Mouse (Mus musculus): ENCODE results near the gene Rab43. TPM values are rescaled to one million over a fixed set of nuclear protein-coding genes. Genes with fewer than 3 reads are reported as not detected.

The Rab43 gene
- polyA plus RNA-seq, 2 experiments = 13.3 to 14.3 TPM

- ATAC-seq (ENCODE audit: low FRiP score, low read depth) = no peak
- no peak overlapping the region for H3K27ac ChIP-seq (replicated peaks; ENCODE audit: low read depth, low read length)
- no peaks in the 10 kb centered on the region for H3K9me3 ChIP-seq (ENCODE audit: control insufficient read depth, low read length)
- no peaks in the 10 kb centered on the region for H3K27me3 ChIP-seq (ENCODE audit: control insufficient read depth, insufficient read depth, low read length)
- H3K4me2 ChIP-seq (replicated peaks; ENCODE audit: low read depth, low read length, severe bottlenecking) = no peak overlapping the region
- no peak for DNase-seq (ENCODE audit: low spot score)
- H3K4me3 ChIP-seq (replicated peaks; ENCODE audit: low read length) = no peak overlapping the region
- no peak overlapping the region for H3K9ac ChIP-seq (ENCODE audit: low read depth, low read length, severe bottlenecking)
- no peak for TF ChIP-seq POLR2A (IDR thresholded peaks at IDR 0.05; ENCODE audit: borderline replicate concordance, extremely low read depth, insufficient read depth, insufficient read length)
- peaks cover 10% of the 10 kb centered on the region for H3K4me1 ChIP-seq (ENCODE audit: control insufficient read depth, insufficient read depth, low read length)
- WGBS = 77% methylated on average over 8 of the region's 8 CpGs
- peaks cover 41% of the 10 kb centered on the region for H3K36me3 ChIP-seq (ENCODE audit: control insufficient read depth, insufficient read depth, low read length)
These were observed 29.7 kb upstream of the Rab43 start for GRCm38 (mm10) chr6:87841635-87842034.

- H3K27ac ChIP-seq (replicated peaks; ENCODE audit: low read depth, low read length) = no peak overlapping the region
- peaks cover 44% of the 10 kb centered on the region for H3K36me3 ChIP-seq (ENCODE audit: control insufficient read depth, insufficient read depth, low read length)
- WGBS = 57% methylated on average over 11 of the region's 11 CpGs
- DNase-seq (ENCODE audit: low spot score) (no peak), ATAC-seq (ENCODE audit: low FRiP score, low read depth) (no peak)
- TF ChIP-seq POLR2A (IDR thresholded peaks at IDR 0.05; ENCODE audit: borderline replicate concordance, extremely low read depth, insufficient read depth, insufficient read length) = no peak
- 0 out of 2 replicates have a peak overlapping the region, but pooled peaks have one; percentile 67 for H3K4me3 ChIP-seq (replicated peaks; ENCODE audit: low read length)
- no peak overlapping the region for H3K9ac ChIP-seq (ENCODE audit: low read depth, low read length, severe bottlenecking)
- no peaks in the 10 kb centered on the region for H3K27me3 ChIP-seq (ENCODE audit: control insufficient read depth, insufficient read depth, low read length)
- 0 out of 2 replicates have a peak, but pooled peaks cover 4% of the 10 kb centered on the region for H3K4me1 ChIP-seq (ENCODE audit: control insufficient read depth, insufficient read depth, low read length)
- no peak overlapping the region for H3K4me2 ChIP-seq (replicated peaks; ENCODE audit: low read depth, low read length, severe bottlenecking)
- H3K9me3 ChIP-seq (ENCODE audit: control insufficient read depth, low read length) = no peaks in the 10 kb centered on the region
These were observed 27.9 kb upstream of the Rab43 start for GRCm38 (mm10) chr6:87839797-87840341.

- Histone ChIP-seq H3K4me1 (ENCODE audit: control insufficient read depth, insufficient read depth, low read length) (0 out of 2 replicates have a peak, but pooled peaks cover 4% of the 10 kb centered on the region), H3K4me3 (replicated peaks; ENCODE audit: low read length) (peak within 1 kb of the TSS; percentile 67), H3K36me3 (ENCODE audit: control insufficient read depth, insufficient read depth, low read length) (peaks cover 44% of the 10 kb centered on the region), H3K9me3 (ENCODE audit: control insufficient read depth, low read length) (no peaks in the 10 kb centered on the region), H3K4me2 (replicated peaks; ENCODE audit: low read depth, low read length, severe bottlenecking) (peak within 1 kb of the TSS; percentile 90), H3K27ac (replicated peaks; ENCODE audit: low read depth, low read length) (peak within 1 kb of the TSS; percentile 92), H3K9ac (ENCODE audit: low read depth, low read length, severe bottlenecking) (peak within 1 kb of the TSS; percentile 79), H3K27me3 (ENCODE audit: control insufficient read depth, insufficient read depth, low read length) (no peaks in the 10 kb centered on the region)
- DNase-seq (ENCODE audit: low spot score) = peak; percentile 97
- peak; percentile 95 for ATAC-seq (ENCODE audit: low FRiP score, low read depth)
- 0 out of 2 replicates have a peak, but pooled peaks have one; percentile 56 for TF ChIP-seq POLR2A (IDR thresholded peaks at IDR 0.05; ENCODE audit: borderline replicate concordance, extremely low read depth, insufficient read depth, insufficient read length)
- WGBS = 1% methylated on average over 46 of the region's 46 CpGs
These were observed 26.7 kb upstream of the Rab43 start, which contains the start of gene Isy1 for GRCm38 (mm10) chr6:87838551-87839197. Gene Isy1, minus strand, starts transcription at chr6:87838798.

GRCm38 (mm10) chr6:87835695-87836094 is 23.7 kb upstream of the Rab43 start, which contains the start of gene Gm45140:
Gene Gm45140, minus strand, starts transcription at chr6:87835795.
- no peaks in the 10 kb centered on the region for H3K27me3 ChIP-seq (ENCODE audit: control insufficient read depth, insufficient read depth, low read length)
- H3K4me2 ChIP-seq (replicated peaks; ENCODE audit: low read depth, low read length, severe bottlenecking) = no peak within 1 kb of the TSS
- no peaks in the 10 kb centered on the region for H3K9me3 ChIP-seq (ENCODE audit: control insufficient read depth, low read length)
- WGBS = 95% methylated on average over 7 of the region's 7 CpGs
- TF ChIP-seq POLR2A (IDR thresholded peaks at IDR 0.05; ENCODE audit: borderline replicate concordance, extremely low read depth, insufficient read depth, insufficient read length) = no peak
- H3K4me1 ChIP-seq (ENCODE audit: control insufficient read depth, insufficient read depth, low read length) = 0 out of 2 replicates have a peak, but pooled peaks cover 4% of the 10 kb centered on the region
- no peak within 1 kb of the TSS for H3K9ac ChIP-seq (ENCODE audit: low read depth, low read length, severe bottlenecking)
- no peak within 1 kb of the TSS for H3K4me3 ChIP-seq (replicated peaks; ENCODE audit: low read length)
- no peak for ATAC-seq (ENCODE audit: low FRiP score, low read depth)
- H3K27ac ChIP-seq (replicated peaks; ENCODE audit: low read depth, low read length) = no peak within 1 kb of the TSS
- peaks cover 43% of the 10 kb centered on the region for H3K36me3 ChIP-seq (ENCODE audit: control insufficient read depth, insufficient read depth, low read length)
- no peak for DNase-seq (ENCODE audit: low spot score)

GRCm38 (mm10) chr6:87820366-87820765 is 8.4 kb upstream of the Rab43 start:
- peaks cover 91% of the 10 kb centered on the region for H3K36me3 ChIP-seq (ENCODE audit: control insufficient read depth, insufficient read depth, low read length)
- WGBS = 95% methylated on average over 2 of the region's 2 CpGs
- H3K9me3 ChIP-seq (ENCODE audit: control insufficient read depth, low read length) = no peaks in the 10 kb centered on the region
- no peak overlapping the region for H3K9ac ChIP-seq (ENCODE audit: low read depth, low read length, severe bottlenecking)
- no peak overlapping the region for H3K4me3 ChIP-seq (replicated peaks; ENCODE audit: low read length)
- no peak overlapping the region for H3K27ac ChIP-seq (replicated peaks; ENCODE audit: low read depth, low read length)
- DNase-seq (ENCODE audit: low spot score) = no peak
- ATAC-seq (ENCODE audit: low FRiP score, low read depth) = no peak
- H3K4me1 ChIP-seq (ENCODE audit: control insufficient read depth, insufficient read depth, low read length) = no peaks in the 10 kb centered on the region
- no peak for TF ChIP-seq POLR2A (IDR thresholded peaks at IDR 0.05; ENCODE audit: borderline replicate concordance, extremely low read depth, insufficient read depth, insufficient read length)
- no peak overlapping the region for H3K4me2 ChIP-seq (replicated peaks; ENCODE audit: low read depth, low read length, severe bottlenecking)
- H3K27me3 ChIP-seq (ENCODE audit: control insufficient read depth, insufficient read depth, low read length) = no peaks in the 10 kb centered on the region
